Mouse (Mus musculus): Measurements from ENCODE around the gene Fxn.

GRCm38 (mm10) chr19:24317038-24317591 lies 36.7 kb upstream of the Fxn start:
- TF ChIP-seq POLR2A (IDR thresholded peaks at IDR 0.05; ENCODE audit: insufficient read length, low read depth): no peak
- no peak for TF ChIP-seq MYOD1 (IDR thresholded peaks at IDR 0.05; ENCODE audit: control insufficient read depth in 1 of 3, insufficient read length in 2 of 3, low read depth in 2 of 3)
- TF ChIP-seq POLR2AphosphoS2 (IDR thresholded peaks at IDR 0.05; ENCODE audit: insufficient read length, low read depth): no peak
- no peak for TF ChIP-seq REST (IDR thresholded peaks at IDR 0.05; ENCODE audit: insufficient read depth, insufficient read length)
- TF ChIP-seq MYOG (IDR thresholded peaks at IDR 0.05; ENCODE audit: control insufficient read depth in 1 of 3, insufficient read depth in 1 of 3, insufficient read length in 2 of 3, low read depth in 2 of 3): no peak
- TF ChIP-seq CEBPB (IDR thresholded peaks at IDR 0.05; ENCODE audit: insufficient read depth, poor library complexity, severe bottlenecking): no peak
